Mouse (Mus musculus): ENCODE data around the gene Nap1l4. TPM values are rescaled to one million over a fixed set of nuclear protein-coding genes. Genes with fewer than 3 reads are reported as not detected.

Gene Nap1l4
- total RNA-seq, 1 experiment, result 123 TPM

- H3K4me3 ChIP-seq (ENCODE audit: insufficient read depth in 1 of 2, low read depth in 1 of 2, low read length in 2 of 2, poor library complexity in 1 of 2, severe bottlenecking in 1 of 2), result no peak overlapping the region
- no peak overlapping the region for H3K27ac ChIP-seq (ENCODE audit: insufficient read depth, low read depth, low read length, poor library complexity, severe bottlenecking)
- H3K4me1 ChIP-seq (ENCODE audit: control insufficient read depth in 2 of 2, insufficient read depth in 2 of 2, low read length in 2 of 2, poor library complexity in 1 of 2), result peaks cover 2 to 20% of the 10 kb centered on the region in 2 experiments; a peak in 3 of 4 replicates
- no peak for TF ChIP-seq CHD2 (IDR thresholded peaks at IDR 0.05; ENCODE audit: low read depth, low read length)
- no peak for TF ChIP-seq ZNF384 (IDR thresholded peaks at IDR 0.05; ENCODE audit: low read depth, low read length)
- no peak for TF ChIP-seq MAFK (IDR thresholded peaks at IDR 0.05; ENCODE audit: insufficient read depth, low read depth, low read length)
- TF ChIP-seq HCFC1 (IDR thresholded peaks at IDR 0.05; ENCODE audit: borderline replicate concordance, insufficient read depth, low read length), result no peak
- no peak for TF ChIP-seq ZC3H11A (IDR thresholded peaks at IDR 0.05; ENCODE audit: borderline replicate concordance, low read depth, low read length)
- no peaks in the 10 kb centered on the region for H3K9me3 ChIP-seq (ENCODE audit: control insufficient read depth, insufficient read depth, low read depth, low read length)
- no peak for DNase-seq (ENCODE audit: low read depth, low spot score)
- no peaks in the 10 kb centered on the region for H3K36me3 ChIP-seq (ENCODE audit: control insufficient read depth, insufficient read depth, low read length, poor library complexity, severe bottlenecking)
- in situ Hi-C loops (cut with MboI; ENCODE audit: low sequenced_read_pairs in 2 of 2, unreplicated experiment in 2 of 2), result no loop called here
- no peak overlapping the region for H3K9ac ChIP-seq (ENCODE audit: insufficient read depth, low read depth, low read length, poor library complexity, severe bottlenecking)
These were observed 71.1 kb downstream of the Nap1l4 start for GRCm38 (mm10) chr7:143477800-143478199.

- in situ Hi-C loops (cut with MboI; ENCODE audit: low sequenced_read_pairs in 2 of 2, unreplicated experiment in 2 of 2), result no loop called here
These were observed 72.1 kb downstream of the Nap1l4 start for GRCm38 (mm10) chr7:143476702-143477335.

DNA sequence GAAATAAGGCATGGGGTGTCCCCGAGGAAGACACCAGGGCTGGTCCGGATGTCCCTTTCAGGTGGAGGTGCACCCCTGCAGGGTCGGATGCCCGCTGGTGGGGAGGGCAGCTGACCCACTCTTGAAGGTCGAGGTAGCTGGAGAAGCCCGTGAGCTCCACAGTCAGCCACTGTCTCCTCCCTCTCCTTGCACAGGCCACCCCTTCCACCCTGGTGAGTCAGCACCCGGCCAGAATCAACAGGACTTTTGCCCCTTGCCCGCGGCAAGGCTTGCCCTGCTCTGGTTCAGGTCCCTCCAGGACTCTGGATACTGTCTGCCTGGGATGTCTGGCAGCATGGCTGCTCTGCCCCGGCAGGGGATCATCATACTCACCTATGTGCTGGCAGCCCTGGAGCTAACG lies 73.0 kb downstream of the Nap1l4 start:
- no peak for DNase-seq (ENCODE audit: low read depth, low spot score)

More at GRCm38 (mm10) chr7:143476702-143477335, 72.1 kb downstream of the Nap1l4 start:
- Histone ChIP-seq H3K36me3 (ENCODE audit: control insufficient read depth, insufficient read depth, low read length, poor library complexity, severe bottlenecking) (no peaks in the 10 kb centered on the region), H3K4me3 (ENCODE audit: insufficient read depth in 1 of 2, low read depth in 1 of 2, low read length in 2 of 2, poor library complexity in 1 of 2, severe bottlenecking in 1 of 2) (no peak overlapping the region), H3K4me1 (ENCODE audit: control insufficient read depth in 2 of 2, insufficient read depth in 2 of 2, low read length in 2 of 2, poor library complexity in 1 of 2) (peaks cover 0 to 14% of the 10 kb centered on the region in 2 experiments; a peak in 1 of 4 replicates), H3K9me3 (ENCODE audit: control insufficient read depth, insufficient read depth, low read depth, low read length) (no peaks in the 10 kb centered on the region), H3K9ac (ENCODE audit: insufficient read depth, low read depth, low read length, poor library complexity, severe bottlenecking) (no peak overlapping the region), H3K27ac (ENCODE audit: insufficient read depth, low read depth, low read length, poor library complexity, severe bottlenecking) (no peak overlapping the region)
- TF ChIP-seq ZC3H11A (IDR thresholded peaks at IDR 0.05; ENCODE audit: borderline replicate concordance, low read depth, low read length) (no peak), MAFK (IDR thresholded peaks at IDR 0.05; ENCODE audit: insufficient read depth, low read depth, low read length) (no peak), CHD2 (IDR thresholded peaks at IDR 0.05; ENCODE audit: low read depth, low read length) (no peak), HCFC1 (IDR thresholded peaks at IDR 0.05; ENCODE audit: borderline replicate concordance, insufficient read depth, low read length) (no peak), ZNF384 (IDR thresholded peaks at IDR 0.05; ENCODE audit: low read depth, low read length) (no peak)
- no peak for DNase-seq (ENCODE audit: low read depth, low spot score)

GRCm38 (mm10) chr7:143474811-143475210 lies 74.1 kb downstream of the Nap1l4 start:
- Histone ChIP-seq H3K9ac (ENCODE audit: insufficient read depth, low read depth, low read length, poor library complexity, severe bottlenecking) (no peak overlapping the region; the same call in 1 of the 2 replicates), H3K9me3 (ENCODE audit: control insufficient read depth, insufficient read depth, low read depth, low read length) (no peaks in the 10 kb centered on the region), H3K4me1 (ENCODE audit: control insufficient read depth in 2 of 2, insufficient read depth in 2 of 2, low read length in 2 of 2, poor library complexity in 1 of 2) (peaks cover 0 to 14% of the 10 kb centered on the region in 2 experiments; a peak in 1 of 4 replicates), H3K36me3 (ENCODE audit: control insufficient read depth, insufficient read depth, low read length, poor library complexity, severe bottlenecking) (no peaks in the 10 kb centered on the region), H3K4me3 (ENCODE audit: insufficient read depth in 1 of 2, low read depth in 1 of 2, low read length in 2 of 2, poor library complexity in 1 of 2, severe bottlenecking in 1 of 2) (peak overlapping the region in 1 of 2 experiments; percentile 48; a peak in 2 of 4 replicates), H3K27ac (ENCODE audit: insufficient read depth, low read depth, low read length, poor library complexity, severe bottlenecking) (no peak overlapping the region)
- in situ Hi-C loops (cut with MboI; ENCODE audit: low sequenced_read_pairs in 2 of 2, unreplicated experiment in 2 of 2), result no loop called here
- TF ChIP-seq ZC3H11A (IDR thresholded peaks at IDR 0.05; ENCODE audit: borderline replicate concordance, low read depth, low read length) (no peak), HCFC1 (IDR thresholded peaks at IDR 0.05; ENCODE audit: borderline replicate concordance, insufficient read depth, low read length) (no peak), MAFK (IDR thresholded peaks at IDR 0.05; ENCODE audit: insufficient read depth, low read depth, low read length) (no peak), CHD2 (IDR thresholded peaks at IDR 0.05; ENCODE audit: low read depth, low read length) (no peak), ZNF384 (IDR thresholded peaks at IDR 0.05; ENCODE audit: low read depth, low read length) (no peak)
- DNase-seq (ENCODE audit: low read depth, low spot score), result no peak

More for the DNA sequence above, 73.0 kb downstream of the Nap1l4 start:
- no peak overlapping the region for H3K27ac ChIP-seq (ENCODE audit: insufficient read depth, low read depth, low read length, poor library complexity, severe bottlenecking)
- in situ Hi-C loops (cut with MboI; ENCODE audit: low sequenced_read_pairs in 2 of 2, unreplicated experiment in 2 of 2), result no loop called here
- TF ChIP-seq ZC3H11A (IDR thresholded peaks at IDR 0.05; ENCODE audit: borderline replicate concordance, low read depth, low read length), result no peak
- no peak for TF ChIP-seq ZNF384 (IDR thresholded peaks at IDR 0.05; ENCODE audit: low read depth, low read length)
- no peak for TF ChIP-seq CHD2 (IDR thresholded peaks at IDR 0.05; ENCODE audit: low read depth, low read length)
- no peak for TF ChIP-seq HCFC1 (IDR thresholded peaks at IDR 0.05; ENCODE audit: borderline replicate concordance, insufficient read depth, low read length)
- TF ChIP-seq MAFK (IDR thresholded peaks at IDR 0.05; ENCODE audit: insufficient read depth, low read depth, low read length), result no peak
- no peak overlapping the region for H3K4me3 ChIP-seq (ENCODE audit: insufficient read depth in 1 of 2, low read depth in 1 of 2, low read length in 2 of 2, poor library complexity in 1 of 2, severe bottlenecking in 1 of 2)
- H3K36me3 ChIP-seq (ENCODE audit: control insufficient read depth, insufficient read depth, low read length, poor library complexity, severe bottlenecking), result no peaks in the 10 kb centered on the region
- H3K9ac ChIP-seq (ENCODE audit: insufficient read depth, low read depth, low read length, poor library complexity, severe bottlenecking), result no peak overlapping the region
- peaks cover 0 to 14% of the 10 kb centered on the region in 2 experiments; a peak in 1 of 4 replicates for H3K4me1 ChIP-seq (ENCODE audit: control insufficient read depth in 2 of 2, insufficient read depth in 2 of 2, low read length in 2 of 2, poor library complexity in 1 of 2)
- H3K9me3 ChIP-seq (ENCODE audit: control insufficient read depth, insufficient read depth, low read depth, low read length), result no peaks in the 10 kb centered on the region
